Mouse (Mus musculus) forebrain, embryonic 14.5 days (tissue): Measurements from ENCODE around the gene Rbm28. TPM values are rescaled to one million over a fixed set of nuclear protein-coding genes. Genes with fewer than 3 reads are reported as not detected.

Experiments used
- ATAC-seq: fragments of 200-750 bp; cut with Nextera tagmentation; 2 replicates; pipeline ENCODE4 v1.8.0; 2017; ENCODE audit warnings: mild to moderate bottlenecking, moderate library complexity
- DNase-seq: peaks from one replicate; pipeline ENCODE4 v3.0.0-alpha.2; 2015; ENCODE audit warnings: low spot score
- H3K27ac ChIP-seq: fragments of 300-500 bp; sonication (generic); 2 replicates; pipeline ENCODE4 v1.5.1; 2014; ENCODE audit warnings: low read depth, mild to moderate bottlenecking, control low read depth, low read length, moderate library complexity
- H3K27me3 ChIP-seq: fragments of 300-500 bp; sonication (generic); replicated peaks from 2 replicates; pipeline ENCODE4 v1.6.1; 2014; ENCODE audit warnings: low read length, control low read depth, mixed read lengths; ENCODE audit not compliant: control insufficient read depth, insufficient read depth
- H3K36me3 ChIP-seq: fragments of 300-500 bp; sonication (generic); 2 replicates; pipeline ENCODE4 v1.6.1; 2014; ENCODE audit warnings: low read length, control low read depth; ENCODE audit not compliant: control insufficient read depth, insufficient read depth
- H3K4me1 ChIP-seq: fragments of 300-500 bp; sonication (generic); 2 replicates; pipeline ENCODE4 v1.6.1; 2014; ENCODE audit warnings: antibody characterized with exemption, low read length, control low read depth; ENCODE audit not compliant: control insufficient read depth, insufficient read depth
- H3K4me2 ChIP-seq: fragments of 300-500 bp; sonication (generic); 2 replicates; pipeline ENCODE4 v1.6.1; 2014; ENCODE audit warnings: mild to moderate bottlenecking, control low read depth, low read length
- H3K4me3 ChIP-seq: fragments of 300-500 bp; sonication (generic); 2 replicates; pipeline ENCODE4 v1.5.1; 2014; ENCODE audit warnings: low read depth, low read length, control low read depth
- H3K9ac ChIP-seq: fragments of 300-500 bp; sonication (generic); 2 replicates; pipeline ENCODE4 v1.6.1; 2014; ENCODE audit warnings: mild to moderate bottlenecking, low read length, control low read depth, moderate library complexity
- H3K9me3 ChIP-seq: fragments of 300-500 bp; sonication (generic); replicated peaks from 2 replicates; pipeline ENCODE4 v1.6.1; 2016; ENCODE audit warnings: low read length, control low read depth, mixed read lengths; ENCODE audit not compliant: control insufficient read depth
- WGBS: fragments of 180-500 bp; shearing (Covaris S2); extraction: QIAGEN DNeasy Blood & Tissue Kit; methylation state at CpG from one replicate; pipeline ENCODE4 v1.1.7; 2014; 5-methylcytosine and 5-hydroxymethylcytosine counted together
- polyA plus RNA-seq: library from polyadenylated mRNA; unstranded; fragments of >200 nt; fragmentation: Nextera tagmentation; extraction: Ambion mirVana; gene quantifications from 2 replicates; pipeline ENCODE4 v1.2.1, GENCODE M21; 2014

Gene Rbm28
- polyA plus RNA-seq, 1 experiment from 2014 or later, result 34.3 TPM

DNA sequence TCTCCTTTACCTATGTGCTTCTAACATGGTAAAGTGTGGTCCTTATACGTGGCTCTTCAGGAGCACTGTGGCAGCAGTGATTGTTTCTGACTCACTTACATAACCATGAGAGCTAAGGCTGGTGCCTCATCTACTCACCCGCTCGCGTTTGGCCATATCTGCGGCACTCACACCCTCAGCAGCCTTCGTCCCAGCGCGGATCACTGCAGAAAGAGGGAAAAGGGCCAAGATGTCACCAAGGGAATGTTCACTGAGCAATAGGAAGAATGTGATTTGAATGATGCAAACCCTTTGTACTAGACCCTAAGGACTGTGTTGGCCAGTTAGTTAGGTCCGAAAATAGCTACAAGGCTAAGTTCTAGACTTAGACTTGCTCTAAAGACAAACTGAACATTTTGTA, 27.4 kb downstream of the Rbm28 start:
- H3K36me3 ChIP-seq, result peaks cover 63% of the 10 kb centered on the region
- no peak overlapping the region for H3K27ac ChIP-seq
- H3K9me3 ChIP-seq, result no peaks in the 10 kb centered on the region
- 96% methylated on average over 9 of the region's 9 CpGs for WGBS
- no peaks in the 10 kb centered on the region for H3K4me1 ChIP-seq
- DNase-seq, result no peak
- H3K4me2 ChIP-seq, result no peak overlapping the region
- no peak for ATAC-seq
- H3K9ac ChIP-seq, result no peak overlapping the region
- H3K4me3 ChIP-seq, result no peak overlapping the region
- H3K27me3 ChIP-seq, result no peaks in the 10 kb centered on the region

DNA sequence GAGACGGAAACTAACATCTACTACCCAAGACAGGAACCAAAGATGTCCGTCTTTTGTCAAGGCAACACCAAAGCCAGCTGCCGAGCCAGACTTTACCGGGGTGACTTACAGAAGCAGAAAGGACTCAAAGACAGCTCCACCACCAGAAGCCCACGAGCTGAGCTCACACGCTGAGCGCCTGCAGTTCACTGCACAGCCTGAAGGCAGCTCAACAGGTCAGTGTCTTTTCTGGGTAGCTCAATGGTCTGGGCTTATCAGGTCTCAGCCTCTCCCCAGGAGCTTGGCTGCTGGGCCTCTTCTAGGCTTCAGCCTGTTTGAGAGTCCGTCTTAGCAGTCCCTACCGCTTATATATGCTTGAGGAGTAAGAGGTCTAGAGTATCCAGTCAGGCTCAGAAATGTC, 31.7 kb downstream of the Rbm28 start:
- no peaks in the 10 kb centered on the region for H3K27me3 ChIP-seq
- H3K4me3 ChIP-seq, result no peak overlapping the region
- H3K9me3 ChIP-seq, result no peaks in the 10 kb centered on the region
- H3K4me1 ChIP-seq, result no peaks in the 10 kb centered on the region
- whole genome bisulfite sequencing, result 94% methylated on average over 9 of the region's 9 CpGs
- H3K9ac ChIP-seq, result no peak overlapping the region
- no peak for ATAC-seq
- peaks cover 83% of the 10 kb centered on the region for H3K36me3 ChIP-seq
- no peak overlapping the region for H3K27ac ChIP-seq
- no peak overlapping the region for H3K4me2 ChIP-seq
- DNase-seq, result no peak

DNA sequence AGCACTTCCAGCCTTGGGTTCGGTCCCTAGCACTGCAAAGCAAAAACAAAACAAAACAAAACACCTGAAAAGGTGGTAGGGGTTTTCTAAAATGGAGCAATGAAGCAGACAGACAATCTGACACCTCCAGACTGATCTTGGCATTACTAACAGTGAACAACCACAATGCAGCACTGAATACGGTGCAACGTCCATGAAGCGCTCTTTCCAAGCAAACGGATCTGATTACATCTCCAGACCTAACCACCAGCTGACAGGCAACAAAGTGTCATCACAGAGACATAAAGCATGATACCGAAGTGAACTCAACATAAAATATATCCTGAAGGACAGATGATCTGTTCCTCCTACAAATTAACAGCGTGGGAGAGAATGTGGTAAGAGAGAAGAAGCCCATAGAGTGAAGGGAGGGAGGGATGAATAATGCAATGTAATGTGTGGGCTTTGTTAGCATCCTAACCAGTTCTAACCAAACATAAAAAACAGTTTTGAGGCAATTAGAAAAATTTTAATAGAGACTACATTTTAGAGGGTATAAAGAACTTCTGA, 37.9 kb downstream of the Rbm28 start:
- H3K4me3 ChIP-seq, result no peak overlapping the region
- no peak overlapping the region for H3K27ac ChIP-seq
- H3K4me1 ChIP-seq, result no peaks in the 10 kb centered on the region
- DNase-seq (no peak), ATAC-seq (no peak)
- peaks cover 70% of the 10 kb centered on the region for H3K36me3 ChIP-seq
- 95% methylated on average over 7 of the region's 7 CpGs for WGBS
- H3K27me3 ChIP-seq, result no peaks in the 10 kb centered on the region
- no peak overlapping the region for H3K9ac ChIP-seq
- H3K9me3 ChIP-seq, result no peaks in the 10 kb centered on the region
- no peak overlapping the region for H3K4me2 ChIP-seq

DNA sequence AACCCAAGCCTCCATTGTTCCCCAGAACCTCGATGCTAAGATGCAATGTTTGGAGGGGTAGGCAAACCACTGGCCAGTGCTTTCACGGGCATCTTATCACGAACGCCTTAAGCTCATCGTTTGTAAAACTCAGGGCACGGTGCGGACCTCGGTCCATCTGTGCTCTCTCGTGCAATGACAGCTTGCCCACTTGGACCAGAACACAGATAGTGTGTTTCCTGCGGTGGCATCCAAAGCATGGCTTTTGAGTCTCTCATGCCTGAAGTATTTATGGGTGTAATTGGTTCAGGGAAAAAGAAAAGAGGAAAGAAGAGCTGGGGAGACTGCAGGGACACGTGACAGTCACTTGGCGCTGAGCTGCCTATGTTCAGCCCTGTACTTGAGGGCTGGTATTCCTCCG, 44.8 kb downstream of the Rbm28 start:
- H3K27ac ChIP-seq, result no peak overlapping the region
- H3K4me1 ChIP-seq, result no peaks in the 10 kb centered on the region
- no peak overlapping the region for H3K9ac ChIP-seq
- DNase-seq (no peak), ATAC-seq (no peak)
- H3K9me3 ChIP-seq, result no peaks in the 10 kb centered on the region
- no peaks in the 10 kb centered on the region for H3K27me3 ChIP-seq
- no peak overlapping the region for H3K4me3 ChIP-seq
- 89% methylated on average over 13 of the region's 13 CpGs for WGBS
- peaks cover 9% of the 10 kb centered on the region; the same call in 1 of the 2 replicates for H3K36me3 ChIP-seq
- H3K4me2 ChIP-seq, result no peak overlapping the region

DNA sequence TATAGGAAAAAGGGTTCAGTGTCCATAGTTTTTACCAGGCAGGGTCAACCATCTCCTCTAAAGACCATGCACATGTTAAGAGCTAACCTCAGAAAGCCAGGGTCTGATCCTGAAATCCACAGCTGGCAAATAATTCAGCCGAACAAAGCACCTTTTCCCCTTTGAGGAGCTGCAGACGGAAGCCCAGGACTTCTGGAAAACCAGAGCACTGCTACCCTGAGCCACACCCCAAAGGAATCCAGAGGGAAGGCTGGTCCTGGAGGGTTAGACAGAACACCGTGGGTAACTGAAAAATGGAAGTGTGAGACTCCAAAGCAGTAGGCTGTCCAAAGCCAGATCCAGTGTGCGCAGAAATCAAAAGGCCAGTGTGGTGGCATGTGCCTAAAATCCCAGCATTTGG, 45.8 kb downstream of the Rbm28 start:
- H3K27ac ChIP-seq, result no peak overlapping the region
- no peaks in the 10 kb centered on the region for H3K27me3 ChIP-seq
- no peak overlapping the region for H3K4me2 ChIP-seq
- H3K36me3 ChIP-seq, result peaks cover under 1% of the 10 kb centered on the region; the same call in 1 of the 2 replicates
- H3K9ac ChIP-seq, result no peak overlapping the region
- no peaks in the 10 kb centered on the region for H3K9me3 ChIP-seq
- 79% methylated on average over 4 of the region's 4 CpGs for WGBS
- no peak overlapping the region for H3K4me3 ChIP-seq
- no peaks in the 10 kb centered on the region for H3K4me1 ChIP-seq
- DNase-seq (no peak), ATAC-seq (no peak)

DNA sequence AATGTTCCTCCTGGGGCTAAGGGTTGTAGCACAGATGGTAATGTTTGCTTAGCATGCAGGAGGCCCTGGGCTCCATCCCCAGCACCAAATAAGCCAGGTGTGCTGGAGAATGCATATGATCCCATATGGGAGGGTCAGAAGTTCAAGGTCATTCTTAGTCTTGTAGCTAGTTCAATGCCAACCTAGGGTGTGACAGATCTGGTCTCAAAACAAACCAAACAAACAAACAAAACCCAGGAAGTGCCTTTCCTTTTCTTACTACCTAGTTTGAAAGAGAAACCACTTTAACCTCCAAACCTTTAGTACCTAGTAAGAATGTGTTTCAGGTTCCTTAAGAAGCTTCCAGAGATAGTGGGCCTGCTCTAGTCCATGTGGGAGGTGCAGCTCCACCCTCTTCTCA, 46.6 kb downstream of the Rbm28 start:
- Histone ChIP-seq H3K27ac (no peak overlapping the region), H3K4me3 (no peak overlapping the region), H3K27me3 (no peaks in the 10 kb centered on the region), H3K36me3 (no peaks in the 10 kb centered on the region), H3K4me1 (no peaks in the 10 kb centered on the region), H3K9me3 (no peaks in the 10 kb centered on the region), H3K4me2 (no peak overlapping the region), H3K9ac (no peak overlapping the region)
- ATAC-seq (no peak), DNase-seq (no peak)

DNA sequence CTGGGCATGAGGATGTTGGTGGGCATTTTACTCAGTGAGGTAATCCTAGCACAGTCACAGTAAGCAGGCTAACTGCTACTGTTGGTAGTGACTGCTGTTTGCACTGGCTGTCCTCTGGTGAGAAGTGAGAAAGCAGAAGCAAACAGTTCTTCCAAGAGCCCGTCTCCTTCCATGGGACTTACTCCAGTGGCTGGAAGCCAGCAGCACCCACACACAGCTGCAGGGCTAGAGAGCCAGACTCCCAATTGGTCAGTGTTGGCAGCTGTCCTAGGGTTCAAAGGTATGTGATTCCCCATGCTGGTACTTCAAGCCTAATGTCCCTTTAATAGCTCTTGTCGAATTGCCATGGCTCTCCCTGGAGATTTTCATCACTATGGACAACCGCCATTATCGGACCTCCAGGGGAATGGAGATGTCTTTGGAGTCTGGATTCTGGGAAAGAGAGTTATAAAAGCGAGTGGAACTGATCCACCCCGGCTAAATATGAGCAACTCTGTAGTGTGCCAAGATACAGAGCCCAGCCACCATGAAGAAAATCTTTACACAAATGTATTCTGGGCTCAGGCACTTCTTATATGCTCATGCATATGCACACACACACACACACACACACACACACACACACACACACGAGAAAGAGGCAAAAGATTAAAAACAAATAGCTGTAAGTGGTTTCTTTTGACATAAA, 47.2 kb downstream of the Rbm28 start:
- no peak overlapping the region for H3K4me2 ChIP-seq
- no peak overlapping the region for H3K4me3 ChIP-seq
- ATAC-seq (no peak), DNase-seq (peak; percentile 11)
- H3K27ac ChIP-seq, result no peak overlapping the region
- 70% methylated on average over 7 of the region's 7 CpGs for WGBS
- no peaks in the 10 kb centered on the region for H3K27me3 ChIP-seq
- no peaks in the 10 kb centered on the region for H3K4me1 ChIP-seq
- H3K36me3 ChIP-seq, result no peaks in the 10 kb centered on the region
- H3K9ac ChIP-seq, result no peak overlapping the region
- no peaks in the 10 kb centered on the region for H3K9me3 ChIP-seq

DNA sequence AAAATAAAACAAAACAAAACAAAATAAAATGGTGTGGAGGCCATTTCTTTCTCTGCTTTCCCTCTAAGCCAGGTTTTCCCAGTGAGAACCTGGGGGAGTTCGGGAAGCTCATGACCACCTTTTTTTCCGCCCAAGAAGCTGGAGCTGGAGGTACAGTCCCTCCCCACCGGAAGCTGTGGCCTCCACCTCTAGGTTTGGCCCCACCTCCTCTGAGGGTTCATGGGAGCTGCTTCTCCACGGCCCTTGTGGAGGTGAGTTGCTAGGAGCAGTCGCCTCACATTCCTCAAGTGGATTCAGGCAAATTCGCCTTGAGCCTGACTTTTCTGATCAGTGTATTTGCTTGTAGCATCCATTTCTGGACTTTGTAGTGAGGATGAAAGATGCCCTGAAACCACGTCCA, 49.0 kb downstream of the Rbm28 start:
- no peak for DNase-seq
- Histone ChIP-seq H3K4me1 (no peaks in the 10 kb centered on the region), H3K9ac (no peak overlapping the region), H3K27me3 (no peaks in the 10 kb centered on the region), H3K9me3 (0 out of 2 replicates have a peak, but pooled peaks cover 2% of the 10 kb centered on the region), H3K4me2 (no peak overlapping the region), H3K4me3 (no peak overlapping the region), H3K27ac (no peak overlapping the region), H3K36me3 (no peaks in the 10 kb centered on the region)
- ATAC-seq, result no peak
- WGBS, result 77% methylated on average over 7 of the region's 7 CpGs

DNA sequence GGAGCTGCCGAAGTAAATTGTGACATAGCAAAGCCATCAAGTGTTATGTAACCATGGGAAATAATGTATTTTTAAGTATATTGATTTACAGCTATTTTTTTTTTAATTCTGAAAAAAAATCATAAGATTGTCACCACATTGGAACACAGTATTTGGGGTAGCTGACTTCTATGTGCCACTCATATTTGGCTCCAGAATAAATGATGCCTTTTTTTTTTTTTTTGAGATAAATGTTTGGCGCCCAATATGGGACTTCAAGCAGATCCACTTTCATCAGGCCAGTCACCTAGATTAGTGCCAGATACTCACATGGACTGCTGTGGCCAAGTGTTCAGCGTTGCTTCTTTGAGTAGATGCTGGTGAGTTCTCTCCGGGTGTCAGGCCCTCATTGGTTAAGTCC, 53.3 kb downstream of the Rbm28 start:
- WGBS, result 90% methylated on average over 4 of the region's 4 CpGs
- Histone ChIP-seq H3K9ac (no peak overlapping the region), H3K27ac (no peak overlapping the region), H3K36me3 (no peaks in the 10 kb centered on the region), H3K4me1 (no peaks in the 10 kb centered on the region), H3K9me3 (0 out of 2 replicates have a peak, but pooled peaks cover 2% of the 10 kb centered on the region), H3K27me3 (no peaks in the 10 kb centered on the region), H3K4me2 (no peak overlapping the region), H3K4me3 (no peak overlapping the region)
- DNase-seq (no peak), ATAC-seq (no peak)
